Mouse (Mus musculus) limb, embryonic 13.5 days (tissue): ENCODE results near the gene Pigl. TPM values are rescaled to one million over a fixed set of nuclear protein-coding genes. Genes with fewer than 3 reads are reported as not detected.
A peak's percentile ranks its signal among the peaks of the same experiment; 100 is the strongest.

Experiments used
- ATAC-seq: fragments of 200-750 bp; cut with Nextera tagmentation; 2 replicates; pipeline ENCODE4 v1.8.0; 2017; ENCODE audit warnings: low read depth, moderate number of reproducible peaks, moderate TSS enrichment; ENCODE audit not compliant: low FRiP score
- H3K27ac ChIP-seq: fragments of 300-500 bp; sonication (generic); 2 replicates; pipeline ENCODE4 v1.5.1; 2015; ENCODE audit warnings: inconsistent platforms, mild to moderate bottlenecking, moderate library complexity
- H3K27me3 ChIP-seq: fragments of 300-500 bp; sonication (generic); 2 replicates; pipeline ENCODE4 v1.6.1; 2015; ENCODE audit warnings: mild to moderate bottlenecking, inconsistent platforms
- H3K36me3 ChIP-seq: fragments of 300-500 bp; sonication (generic); 2 replicates; pipeline ENCODE4 v1.6.1; 2015; ENCODE audit warnings: inconsistent platforms, mild to moderate bottlenecking, moderate library complexity
- H3K4me1 ChIP-seq: fragments of 300-500 bp; sonication (generic); 2 replicates; pipeline ENCODE4 v1.6.1; 2015; ENCODE audit warnings: inconsistent platforms
- H3K4me2 ChIP-seq: fragments of 300-500 bp; sonication (generic); replicated peaks from 2 replicates; pipeline ENCODE4 v1.6.1; 2015; ENCODE audit warnings: inconsistent platforms, mild to moderate bottlenecking, moderate library complexity
- H3K4me3 ChIP-seq: fragments of 300-500 bp; sonication (generic); 2 replicates; pipeline ENCODE4 v1.5.1; 2015; ENCODE audit warnings: moderate library complexity, mild to moderate bottlenecking, inconsistent platforms
- H3K9ac ChIP-seq: fragments of 300-500 bp; sonication (generic); 2 replicates; pipeline ENCODE4 v1.6.1; 2015; ENCODE audit warnings: mild to moderate bottlenecking, inconsistent platforms
- H3K9me3 ChIP-seq: fragments of 300-500 bp; sonication (generic); 2 replicates; pipeline ENCODE4 v1.6.1; 2016; ENCODE audit warnings: inconsistent platforms
- WGBS: fragments of 180-500 bp; shearing (Covaris S2); methylation state at CpG from one replicate; pipeline ENCODE4 v1.1.7; 2015; 5-methylcytosine and 5-hydroxymethylcytosine counted together
- polyA plus RNA-seq: library from polyadenylated mRNA; unstranded; fragments of >200 nt; fragmentation: Nextera tagmentation; extraction: Ambion mirVana; gene quantifications from 2 replicates; pipeline ENCODE4 v1.2.1, GENCODE M21; 2015

The Pigl gene
- polyA plus RNA-seq, 1 experiment from 2014 or later = 9.6 TPM

- no peak for ATAC-seq
- Histone ChIP-seq H3K9ac (peak overlapping the region; percentile 55), H3K36me3 (peaks cover 25% of the 10 kb centered on the region), H3K27me3 (no peaks in the 10 kb centered on the region), H3K9me3 (no peaks in the 10 kb centered on the region), H3K4me1 (peaks cover 27% of the 10 kb centered on the region), H3K4me2 (peak overlapping the region; percentile 81), H3K4me3 (peak overlapping the region; percentile 48), H3K27ac (no peak overlapping the region)
- WGBS = 85% methylated on average over 5 of the region's 5 CpGs
Observed at GRCm38 (mm10) chr11:62553633-62554032, 95.4 kb downstream of the Pigl start.

GRCm38 (mm10) chr11:62554163-62554855 lies 96.0 kb downstream of the Pigl start:
- Histone ChIP-seq H3K36me3 (peaks cover 25% of the 10 kb centered on the region), H3K4me3 (peak overlapping the region; percentile 48), H3K4me2 (peak overlapping the region; percentile 81), H3K4me1 (peaks cover 27% of the 10 kb centered on the region), H3K9me3 (no peaks in the 10 kb centered on the region), H3K27ac (no peak overlapping the region), H3K9ac (peak overlapping the region; percentile 55; the same call in 1 of the 2 replicates), H3K27me3 (no peaks in the 10 kb centered on the region)
- WGBS = 75% methylated on average over 5 of the region's 5 CpGs
- ATAC-seq = no peak

- Histone ChIP-seq H3K4me1 (peaks cover 22% of the 10 kb centered on the region), H3K36me3 (peaks cover 25% of the 10 kb centered on the region), H3K9ac (no peak overlapping the region), H3K4me2 (peak overlapping the region; percentile 81), H3K27me3 (no peaks in the 10 kb centered on the region), H3K27ac (no peak overlapping the region), H3K4me3 (peak overlapping the region; percentile 48), H3K9me3 (no peaks in the 10 kb centered on the region)
- no peak for ATAC-seq
Observed at GRCm38 (mm10) chr11:62554934-62555517, 96.8 kb downstream of the Pigl start.

GRCm38 (mm10) chr11:62555896-62556412 lies 97.7 kb downstream of the Pigl start:
- Histone ChIP-seq H3K27ac (no peak overlapping the region), H3K4me2 (no peak overlapping the region; the same call in 1 of the 2 replicates)
- no peak for ATAC-seq

GRCm38 (mm10) chr11:62557205-62557604 lies 98.9 kb downstream of the Pigl start:
- no peaks in the 10 kb centered on the region for H3K9me3 ChIP-seq
- no peak overlapping the region for H3K9ac ChIP-seq
- H3K36me3 ChIP-seq = peaks cover 25% of the 10 kb centered on the region
- ATAC-seq = no peak
- H3K4me1 ChIP-seq = peaks cover 24% of the 10 kb centered on the region
- H3K4me3 ChIP-seq = no peak overlapping the region
- H3K4me2 ChIP-seq = no peak overlapping the region
- H3K27me3 ChIP-seq = no peaks in the 10 kb centered on the region
- 68% methylated on average over 5 of the region's 5 CpGs for WGBS
- no peak overlapping the region for H3K27ac ChIP-seq

More at GRCm38 (mm10) chr11:62555896-62556412, 97.7 kb downstream of the Pigl start:
- H3K9ac ChIP-seq = no peak overlapping the region
- H3K27me3 ChIP-seq = no peaks in the 10 kb centered on the region
- H3K4me3 ChIP-seq = no peak overlapping the region
- peaks cover 25% of the 10 kb centered on the region for H3K36me3 ChIP-seq
- no peaks in the 10 kb centered on the region for H3K9me3 ChIP-seq
- peaks cover 22% of the 10 kb centered on the region for H3K4me1 ChIP-seq

- H3K27me3 ChIP-seq = no peaks in the 10 kb centered on the region
- ATAC-seq = no peak
- peaks cover 23% of the 10 kb centered on the region for H3K36me3 ChIP-seq
- no peak overlapping the region for H3K9ac ChIP-seq
- no peaks in the 10 kb centered on the region for H3K9me3 ChIP-seq
- 70% methylated on average over 2 of the region's 2 CpGs for WGBS
- H3K4me2 ChIP-seq = no peak overlapping the region
- H3K4me1 ChIP-seq = peaks cover 23% of the 10 kb centered on the region
- H3K27ac ChIP-seq = no peak overlapping the region
- no peak overlapping the region for H3K4me3 ChIP-seq
Observed at GRCm38 (mm10) chr11:62558152-62558551, 99.9 kb downstream of the Pigl start.

GRCm38 (mm10) chr11:62558961-62559646 lies 100.8 kb downstream of the Pigl start:
- H3K4me2 ChIP-seq = no peak overlapping the region
- ATAC-seq = no peak
- no peak overlapping the region for H3K4me3 ChIP-seq
- peaks cover 14% of the 10 kb centered on the region for H3K4me1 ChIP-seq
- peaks cover 13% of the 10 kb centered on the region for H3K36me3 ChIP-seq
- H3K9ac ChIP-seq = no peak overlapping the region
- WGBS = 44% methylated on average over 6 of the region's 6 CpGs
- H3K9me3 ChIP-seq = no peaks in the 10 kb centered on the region
- no peak overlapping the region for H3K27ac ChIP-seq
- H3K27me3 ChIP-seq = no peaks in the 10 kb centered on the region

- Histone ChIP-seq H3K4me1 (peaks cover 2% of the 10 kb centered on the region; the same call in 1 of the 2 replicates), H3K27ac (no peak overlapping the region), H3K4me3 (peak overlapping the region; percentile 36), H3K36me3 (no peaks in the 10 kb centered on the region; the same call in 1 of the 2 replicates), H3K9ac (no peak overlapping the region), H3K27me3 (no peaks in the 10 kb centered on the region), H3K9me3 (no peaks in the 10 kb centered on the region), H3K4me2 (peak overlapping the region; percentile 63)
- no peak for ATAC-seq
- 24% methylated on average over 43 of the region's 43 CpGs for WGBS
Observed at GRCm38 (mm10) chr11:62560463-62561016, 102.3 kb downstream of the Pigl start.

GRCm38 (mm10) chr11:62563590-62563989 lies 105.3 kb downstream of the Pigl start:
- H3K9me3 ChIP-seq = no peaks in the 10 kb centered on the region
- no peaks in the 10 kb centered on the region for H3K27me3 ChIP-seq
- 85% methylated on average over 2 of the region's 2 CpGs for WGBS
- H3K9ac ChIP-seq = no peak overlapping the region
- H3K36me3 ChIP-seq = no peaks in the 10 kb centered on the region
- H3K4me2 ChIP-seq = no peak overlapping the region
- peaks cover 2% of the 10 kb centered on the region; the same call in 1 of the 2 replicates for H3K4me1 ChIP-seq
- no peak for ATAC-seq
- H3K27ac ChIP-seq = no peak overlapping the region
- H3K4me3 ChIP-seq = no peak overlapping the region

Other genes starting within 250 kb of the Pigl start
- 9.9 and 10.4 TPM in 2 replicates for gene Adora2b, start 209.5 kb upstream of the Pigl start, polyA plus RNA-seq
- gene Zswim7, start 177.1 kb upstream of the Pigl start, polyA plus RNA-seq = 26.3 and 27.7 TPM in 2 replicates
- gene Ttc19, start 177.0 kb upstream of the Pigl start, polyA plus RNA-seq = 24.9 and 25.0 TPM in 2 replicates
- gene Ncor1, start 81 bp downstream of the Pigl start, polyA plus RNA-seq = 170 and 173 TPM in 2 replicates
- gene Cenpv, start 80.8 kb downstream of the Pigl start, polyA plus RNA-seq = 23.6 and 26.8 TPM in 2 replicates
- 3,843 and 3,876 TPM in 2 replicates for gene Ubb, start 92.7 kb downstream of the Pigl start, polyA plus RNA-seq
- 1.4 and 2.4 TPM in 2 replicates for gene Trpv2, start 116.0 kb downstream of the Pigl start, polyA plus RNA-seq
- 14.9 and 15.5 TPM in 2 replicates for gene Lrrc75a, start 190.1 kb downstream of the Pigl start, polyA plus RNA-seq
- gene Mmgt2, start 190.2 kb downstream of the Pigl start, polyA plus RNA-seq = 68.2 and 69.4 TPM in 2 replicates